Mouse (Mus musculus) liver, embryonic 12.5 days (tissue): ENCODE measurements around the gene Zscan20. TPM values are rescaled to one million over a fixed set of nuclear protein-coding genes. Genes with fewer than 3 reads are reported as not detected.
"Not testable (repeated sequence)": the region's sequence is repeated elsewhere in the genome, so short reads cannot be mapped to it uniquely, and the experiment has no call there.

Experiments used
- ATAC-seq: fragments of 200-750 bp; cut with Nextera tagmentation; 2 replicates; pipeline ENCODE4 v1.8.0; 2017; ENCODE audit warnings: moderate number of reproducible peaks, mild to moderate bottlenecking, moderate library complexity
- H3K27ac ChIP-seq: fragments of 300-500 bp; sonication (generic); 2 replicates; pipeline ENCODE4 v1.5.1; 2016; ENCODE audit warnings: mild to moderate bottlenecking
- H3K27me3 ChIP-seq: fragments of 300-500 bp; sonication (generic); replicated peaks from 2 replicates; pipeline ENCODE4 v1.6.1; 2016; ENCODE audit warnings: mild to moderate bottlenecking, moderate library complexity
- H3K36me3 ChIP-seq: fragments of 300-500 bp; sonication (generic); 2 replicates; pipeline ENCODE4 v1.6.1; 2016; ENCODE audit warnings: mild to moderate bottlenecking, moderate library complexity
- H3K4me1 ChIP-seq: fragments of 300-500 bp; sonication (generic); 2 replicates; pipeline ENCODE4 v1.6.1; 2016
- H3K4me2 ChIP-seq: fragments of 300-500 bp; sonication (generic); 2 replicates; pipeline ENCODE4 v1.6.1; 2016; ENCODE audit warnings: mild to moderate bottlenecking, moderate library complexity
- H3K4me3 ChIP-seq: fragments of 300-500 bp; sonication (generic); 2 replicates; pipeline ENCODE4 v1.5.1; 2016; ENCODE audit warnings: mild to moderate bottlenecking, moderate library complexity
- H3K9ac ChIP-seq: fragments of 300-500 bp; sonication (generic); 2 replicates; pipeline ENCODE4 v1.6.1; 2016; ENCODE audit warnings: mild to moderate bottlenecking, moderate library complexity
- H3K9me3 ChIP-seq: fragments of 300-500 bp; sonication (generic); replicated peaks from 2 replicates; pipeline ENCODE4 v1.6.1; 2016; ENCODE audit warnings: mild to moderate bottlenecking, moderate library complexity
- WGBS: fragments of 180-500 bp; shearing (Covaris S2); methylation state at CpG from one replicate; pipeline ENCODE4 v1.1.7; 2016; ENCODE audit not compliant: insufficient replicate concordance; 5-methylcytosine and 5-hydroxymethylcytosine counted together
- polyA plus RNA-seq: library from polyadenylated mRNA; unstranded; fragments of >200 nt; fragmentation: Nextera tagmentation; extraction: Ambion mirVana; gene quantifications from 2 replicates; pipeline ENCODE4 v1.2.1, GENCODE M21; 2016

Gene Zscan20
- polyA plus RNA-seq, 1 experiment from 2014 or later = 1.8 TPM

DNA sequence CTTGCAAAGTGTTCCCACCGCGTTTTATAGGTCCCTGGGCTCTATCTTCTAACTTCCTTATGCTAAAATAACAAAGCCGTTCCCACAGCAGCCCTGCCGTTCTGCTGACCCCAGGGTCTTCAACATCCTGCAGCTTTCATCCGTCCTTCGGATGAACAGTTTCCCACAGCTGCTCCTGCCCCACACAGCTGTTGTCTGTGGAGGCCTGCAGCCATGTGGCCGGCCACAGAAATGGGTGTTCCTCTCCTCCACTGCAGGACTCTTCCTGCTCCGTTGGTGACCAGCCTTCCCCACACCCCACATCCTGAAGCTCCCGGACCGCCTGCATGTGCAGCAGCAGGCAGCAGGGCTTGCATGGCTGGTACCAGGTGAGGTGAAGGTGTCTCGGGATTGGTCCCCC, 27.4 kb upstream of the Zscan20 start:
- no peak overlapping the region for H3K4me2 ChIP-seq
- no peaks in the 10 kb centered on the region for H3K9me3 ChIP-seq
- no peak overlapping the region for H3K4me3 ChIP-seq
- 11% methylated on average over 11 of the region's 11 CpGs for WGBS
- H3K9ac ChIP-seq = no peak overlapping the region
- peaks cover 6% of the 10 kb centered on the region; the same call in 1 of the 2 replicates for H3K4me1 ChIP-seq
- ATAC-seq = no peak
- H3K27me3 ChIP-seq = peaks cover 10% of the 10 kb centered on the region; the same call in 1 of the 2 replicates
- H3K27ac ChIP-seq = no peak overlapping the region
- no peaks in the 10 kb centered on the region for H3K36me3 ChIP-seq

- no peaks in the 10 kb centered on the region; the same call in 1 of the 2 replicates for H3K4me1 ChIP-seq
- no peak overlapping the region for H3K27ac ChIP-seq
- H3K9ac ChIP-seq = no peak overlapping the region
- no peak overlapping the region for H3K4me3 ChIP-seq
- H3K36me3 ChIP-seq = no peaks in the 10 kb centered on the region
- 60% methylated on average over 10 of the region's 10 CpGs for whole genome bisulfite sequencing
- H3K9me3 ChIP-seq = no peaks in the 10 kb centered on the region
- no peak overlapping the region for H3K4me2 ChIP-seq
- peaks cover 3% of the 10 kb centered on the region; the same call in 1 of the 2 replicates for H3K27me3 ChIP-seq
- ATAC-seq = no peak
Measured at GRCm38 (mm10) chr4:128635894-128636585, 26.1 kb upstream of the Zscan20 start.

DNA sequence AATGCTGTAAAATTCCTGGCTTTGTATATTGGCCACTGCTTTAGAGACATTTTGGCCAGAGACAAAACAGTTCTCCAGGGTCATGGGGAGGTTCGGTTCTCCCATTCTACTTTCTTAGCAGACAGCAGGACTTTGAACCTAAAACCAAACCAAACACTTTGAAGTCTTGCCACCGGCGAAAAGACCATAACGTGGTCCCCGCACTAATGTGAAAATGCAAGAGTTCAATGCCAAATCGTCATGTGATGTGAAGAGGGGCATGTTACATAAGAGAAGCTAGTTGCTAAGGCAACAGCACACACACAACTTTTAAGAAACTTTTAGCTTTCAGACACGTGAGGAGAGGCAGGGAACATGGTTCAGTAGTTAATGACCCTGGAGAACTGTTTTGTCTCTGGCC, 25.6 kb upstream of the Zscan20 start:
- no peaks in the 10 kb centered on the region; the same call in 1 of the 2 replicates for H3K4me1 ChIP-seq
- no peak overlapping the region for H3K9ac ChIP-seq
- H3K27ac ChIP-seq = no peak overlapping the region
- H3K4me2 ChIP-seq = no peak overlapping the region
- WGBS = 66% methylated on average over 7 of the region's 7 CpGs
- no peak for ATAC-seq
- no peaks in the 10 kb centered on the region; the same call in 1 of the 2 replicates for H3K27me3 ChIP-seq
- no peak overlapping the region for H3K4me3 ChIP-seq
- no peaks in the 10 kb centered on the region for H3K36me3 ChIP-seq
- H3K9me3 ChIP-seq = no peaks in the 10 kb centered on the region

DNA sequence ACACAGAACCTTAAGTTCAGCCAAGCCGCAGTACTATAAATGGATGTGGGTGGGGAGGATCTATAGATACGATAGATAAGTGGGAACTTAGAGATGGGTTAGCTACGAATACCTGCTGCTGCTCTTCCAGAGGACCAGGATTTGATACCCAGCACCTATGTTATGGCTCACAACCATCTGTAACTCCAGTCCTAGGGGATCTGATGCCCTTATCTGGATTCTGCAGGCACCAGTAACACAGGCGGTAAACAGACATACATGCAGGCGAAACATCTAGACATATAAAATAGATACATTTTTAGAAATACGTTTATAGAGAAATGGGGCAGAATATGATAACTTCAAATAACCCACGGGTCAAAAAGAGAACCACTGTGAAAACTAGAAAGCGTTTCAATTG, 11.2 kb upstream of the Zscan20 start:
- H3K36me3 ChIP-seq = no peaks in the 10 kb centered on the region
- no peaks in the 10 kb centered on the region for H3K9me3 ChIP-seq
- no peak overlapping the region for H3K9ac ChIP-seq
- peak; percentile 54; the same call in 1 of the 2 replicates for ATAC-seq
- no peak overlapping the region for H3K4me2 ChIP-seq
- 48% methylated on average over 8 of the region's 8 CpGs for WGBS
- no peak overlapping the region for H3K4me3 ChIP-seq
- peaks cover 34% of the 10 kb centered on the region for H3K27me3 ChIP-seq
- no peak overlapping the region for H3K27ac ChIP-seq
- H3K4me1 ChIP-seq = peaks cover 28% of the 10 kb centered on the region

- H3K27me3 ChIP-seq = peaks cover 40% of the 10 kb centered on the region
- no peak overlapping the region for H3K9ac ChIP-seq
- H3K36me3 ChIP-seq = no peaks in the 10 kb centered on the region
- H3K9me3 ChIP-seq = no peaks in the 10 kb centered on the region
- H3K4me3 ChIP-seq = no peak overlapping the region
- H3K27ac ChIP-seq = no peak overlapping the region
- no peak overlapping the region for H3K4me2 ChIP-seq
- peaks cover 28% of the 10 kb centered on the region for H3K4me1 ChIP-seq
- ATAC-seq = no peak
- WGBS = 73% methylated on average over 6 of the region's 6 CpGs
Measured at GRCm38 (mm10) chr4:128620572-128620971, 10.7 kb upstream of the Zscan20 start.

DNA sequence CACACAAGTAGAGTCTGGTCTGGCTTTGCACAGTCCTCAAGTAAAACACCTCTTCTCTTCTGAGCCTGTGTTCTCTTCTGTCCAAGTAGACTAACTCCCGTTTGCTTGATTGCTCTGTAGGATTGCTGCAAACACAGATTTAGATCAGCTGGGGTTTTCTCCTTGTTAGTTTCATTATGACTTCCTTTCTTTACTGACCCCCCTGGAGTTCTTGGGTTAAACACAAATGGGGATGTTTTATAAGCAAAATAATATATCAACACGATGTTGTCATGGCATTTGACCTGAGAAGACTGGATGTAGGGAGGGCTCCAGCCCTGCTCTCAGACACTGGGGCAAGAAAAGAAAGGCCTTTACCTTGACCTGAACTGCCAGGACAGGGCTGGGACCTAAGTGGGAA, 9.1 kb upstream of the Zscan20 start:
- Histone ChIP-seq H3K9ac (no peak overlapping the region), H3K27me3 (peaks cover 45% of the 10 kb centered on the region), H3K4me3 (no peak overlapping the region), H3K36me3 (no peaks in the 10 kb centered on the region), H3K9me3 (no peaks in the 10 kb centered on the region), H3K4me2 (no peak overlapping the region), H3K4me1 (peaks cover 28% of the 10 kb centered on the region), H3K27ac (no peak overlapping the region)
- 50% methylated on average over 2 of the region's 2 CpGs for WGBS
- no peak for ATAC-seq

DNA sequence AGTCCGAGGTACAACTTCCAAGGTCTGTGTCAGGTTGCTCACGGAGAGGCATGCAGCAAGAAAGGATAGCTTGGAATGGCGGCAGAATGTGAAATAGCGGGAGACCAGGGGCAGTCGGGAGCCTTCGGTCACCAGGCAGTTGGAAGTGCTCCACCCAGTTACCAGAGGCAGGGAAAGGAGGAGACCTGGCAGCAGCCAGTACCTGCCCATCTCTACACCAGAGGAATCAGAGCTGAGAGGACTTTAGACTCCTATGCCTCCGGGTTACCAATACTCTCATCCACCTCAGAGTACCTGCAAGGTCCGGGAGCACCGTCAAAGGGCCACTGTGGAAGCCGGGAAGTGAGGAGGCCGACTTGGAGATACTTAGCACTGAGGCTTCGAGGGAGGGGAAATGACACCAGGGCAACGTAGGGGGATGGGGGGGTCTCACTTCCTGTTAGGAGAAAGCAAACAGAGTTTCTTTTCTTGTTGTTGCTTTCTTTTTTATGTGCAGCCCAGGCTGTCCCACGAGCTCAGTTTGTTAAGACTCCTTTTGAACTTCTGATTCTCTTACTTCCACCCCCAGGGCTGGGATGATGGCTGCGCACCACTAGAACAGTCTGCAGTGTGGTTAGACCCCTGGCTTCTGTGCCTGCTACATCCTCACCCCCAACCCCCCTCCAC, 8.5 kb upstream of the Zscan20 start, which contains the start of gene Tlr12:
Tlr12 (minus strand) TSS at position 374 of the 666 bp plus-strand sequence.
- WGBS = 28% methylated on average over 15 of the region's 15 CpGs
- Histone ChIP-seq H3K36me3 (no peaks in the 10 kb centered on the region), H3K27me3 (peaks cover 45% of the 10 kb centered on the region), H3K9me3 (no peaks in the 10 kb centered on the region), H3K4me1 (peaks cover 28% of the 10 kb centered on the region), H3K4me3 (no peak within 1 kb of the TSS), H3K4me2 (peak within 1 kb of the TSS; percentile 30), H3K9ac (no peak within 1 kb of the TSS), H3K27ac (peak within 1 kb of the TSS; percentile 17; the same call in 1 of the 2 replicates)
- no peak for ATAC-seq

- Histone ChIP-seq H3K4me1 (peaks cover 28% of the 10 kb centered on the region), H3K9ac (no peak overlapping the region), H3K36me3 (no peaks in the 10 kb centered on the region), H3K27me3 (peaks cover 45% of the 10 kb centered on the region), H3K4me2 (peak overlapping the region; percentile 30), H3K27ac (peak overlapping the region; percentile 17; the same call in 1 of the 2 replicates), H3K4me3 (no peak overlapping the region), H3K9me3 (no peaks in the 10 kb centered on the region)
- ATAC-seq = peak; percentile 41; the same call in 1 of the 2 replicates
- WGBS = 21% methylated on average over 17 of the region's 17 CpGs
Measured at GRCm38 (mm10) chr4:128617363-128618120, 7.6 kb upstream of the Zscan20 start.

- Histone ChIP-seq H3K36me3 (no peaks in the 10 kb centered on the region), H3K9ac (no peak overlapping the region), H3K27me3 (peaks cover 45% of the 10 kb centered on the region), H3K4me1 (peaks cover 30% of the 10 kb centered on the region), H3K4me2 (peak overlapping the region; percentile 11; the same call in 1 of the 2 replicates), H3K4me3 (no peak overlapping the region), H3K27ac (no peak overlapping the region), H3K9me3 (no peaks in the 10 kb centered on the region)
- ATAC-seq = no peak
- WGBS = 39% methylated on average over 14 of the region's 14 CpGs
Measured at GRCm38 (mm10) chr4:128615761-128616160, 5.9 kb upstream of the Zscan20 start.

GRCm38 (mm10) chr4:128613326-128613725, 3.4 kb upstream of the Zscan20 start:
- no peak overlapping the region for H3K9ac ChIP-seq
- no peak overlapping the region for H3K27ac ChIP-seq
- no peaks in the 10 kb centered on the region for H3K9me3 ChIP-seq
- no peak overlapping the region for H3K4me2 ChIP-seq
- peaks cover 32% of the 10 kb centered on the region for H3K27me3 ChIP-seq
- no peak for ATAC-seq
- no peaks in the 10 kb centered on the region for H3K36me3 ChIP-seq
- H3K4me1 ChIP-seq = peaks cover 38% of the 10 kb centered on the region
- WGBS = 25% methylated on average over 8 of the region's 8 CpGs
- H3K4me3 ChIP-seq = no peak overlapping the region

DNA sequence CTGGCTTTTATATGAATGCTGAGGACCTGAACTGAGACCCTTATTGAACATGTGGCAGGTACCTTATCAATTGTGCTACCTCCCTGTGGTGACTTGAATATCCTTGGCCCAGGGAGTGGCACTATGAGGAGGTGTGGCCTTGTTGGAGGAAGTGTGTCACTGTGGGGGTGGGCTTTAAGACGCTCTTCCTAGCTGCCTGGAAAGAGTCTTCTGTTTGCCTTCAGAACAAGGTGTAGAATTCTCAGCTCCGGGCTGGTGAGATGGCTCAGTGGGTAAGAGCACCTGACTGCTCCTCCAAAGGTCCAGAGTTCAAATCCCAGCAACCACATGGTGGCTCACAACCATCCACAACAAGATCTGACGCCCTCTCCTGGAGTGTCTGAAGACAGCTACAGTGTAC, 1.8 kb upstream of the Zscan20 start:
- not testable (repeated sequence) for ATAC-seq, H3K4me3 ChIP-seq, H3K9ac ChIP-seq, H3K36me3 ChIP-seq, H3K27ac ChIP-seq, H3K9me3 ChIP-seq, H3K4me2 ChIP-seq
- H3K4me1 ChIP-seq = peaks cover 25% of the 10 kb centered on the region
- peaks cover 16% of the 10 kb centered on the region for H3K27me3 ChIP-seq
- whole genome bisulfite sequencing = 69% methylated on average over 3 of the region's 3 CpGs
